9 mouse cellular contexts compared by ENCODE assay signal in the genomic region with DNA sequence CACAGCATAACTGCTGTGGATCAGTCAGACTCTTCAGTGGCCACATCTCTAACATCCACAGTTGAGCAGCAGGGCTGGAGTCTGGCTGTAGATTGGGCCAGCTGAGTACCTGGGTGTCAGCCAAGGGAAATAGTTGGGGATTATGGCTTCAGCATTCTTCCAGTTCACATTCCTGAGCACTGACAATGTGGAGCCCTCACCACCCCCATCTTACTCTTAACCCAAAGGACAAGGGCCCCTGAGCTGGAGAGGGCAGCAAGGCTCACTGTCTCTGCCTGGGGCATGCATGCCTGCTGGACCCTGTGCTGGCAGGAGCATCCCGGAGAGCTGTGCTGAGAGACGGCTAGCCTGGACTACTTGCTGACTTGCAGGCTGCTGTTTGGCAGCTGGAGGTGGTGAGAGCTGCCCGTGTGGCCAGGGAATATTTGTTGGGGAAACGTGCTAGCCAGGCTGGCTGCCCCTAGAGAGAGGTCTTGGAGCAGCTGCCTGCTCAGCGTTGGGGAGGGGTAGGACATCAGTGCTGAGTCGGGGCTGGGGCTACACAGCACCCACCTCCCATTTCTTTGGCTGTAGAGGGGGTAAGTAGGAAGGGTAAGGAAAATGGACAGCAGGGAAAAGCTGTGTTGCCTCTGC. TPM values are rescaled to one million over a fixed set of nuclear protein-coding genes. Genes with fewer than 3 reads are reported as not detected.
DNase-seq lines count a peak whose midpoint lies in the region; ATAC-seq lines count a peak whose summit lies in the region.
"Had no signal": no experiment of that assay in that cellular context is flagged by ENCODE, and none has a peak within 500 bp of the region (broad histone marks: within the 10 kb centered on the region; RNA-seq: fewer than 3 reads in every experiment).

No protein-coding gene starts in this region.

- ATAC-seq in liver, embryonic 13.5 days (ENCODE audit: low read depth), result no peak
- ATAC-seq in liver, embryonic 11.5 days (replicated peaks; ENCODE audit: low FRiP score), result no peak
- peak; percentile 47 for ATAC-seq in kidney, embryonic 15.5 days (replicated peaks; ENCODE audit: low FRiP score)
- no peak; the same call in 1 of the 2 replicates for ATAC-seq in stomach, embryonic 14.5 days (ENCODE audit: insufficient number of reproducible peaks, insufficient read depth, low FRiP score, low read depth)
- no peak for ATAC-seq in forebrain, embryonic 11.5 days (replicated peaks; ENCODE audit: low FRiP score)

- H3K9ac ChIP-seq in liver, embryonic 13.5 days, result peak overlapping the region; percentile 51
- no peak overlapping the region for H3K9ac ChIP-seq in liver, embryonic 11.5 days (ENCODE audit: low read depth, low read length)
- H3K9ac ChIP-seq in kidney, embryonic 15.5 days, result no peak overlapping the region
- no peak overlapping the region for H3K9ac ChIP-seq in stomach, embryonic 14.5 days (replicated peaks; ENCODE audit: low read depth, low read length)
- H3K9ac ChIP-seq in forebrain, embryonic 11.5 days (ENCODE audit: low read length), result no peak overlapping the region

- no peaks in the 10 kb centered on the region for H3K9me3 ChIP-seq in liver, embryonic 13.5 days (replicated peaks)
- H3K9me3 ChIP-seq in liver, embryonic 11.5 days (ENCODE audit: control insufficient read depth, low read length), result no peaks in the 10 kb centered on the region
- H3K9me3 ChIP-seq in kidney, embryonic 15.5 days (replicated peaks), result no peaks in the 10 kb centered on the region
- H3K9me3 ChIP-seq in stomach, embryonic 14.5 days (ENCODE audit: control insufficient read depth, low read depth, low read length), result no peaks in the 10 kb centered on the region
- H3K9me3 ChIP-seq in forebrain, embryonic 11.5 days (ENCODE audit: control insufficient read depth, low read length), result no peaks in the 10 kb centered on the region

- no peak for DNase-seq in liver, embryonic 13.5 days
- DNase-seq in liver, embryonic 11.5 days (ENCODE audit: low spot score), result no peak
- DNase-seq in heart, adult 9 months (ENCODE audit: low spot score in 2 of 2), result peak; percentile 61 to 69
- DNase-seq in thymus, postnatal 14 days, result no peak
- DNase-seq in frontal cortex, postnatal 36 days (ENCODE audit: low spot score in 2 of 2), result no peak
- no peak for DNase-seq in forebrain, embryonic 11.5 days (ENCODE audit: low spot score)
- DNase-seq: cerebellum, adult 8-10 months had no signal

- no peak overlapping the region for H3K4me3 ChIP-seq in liver, embryonic 13.5 days (replicated peaks)
- H3K4me3 ChIP-seq in liver, embryonic 11.5 days (ENCODE audit: low read depth, low read length), result no peak overlapping the region
- H3K4me3 ChIP-seq in kidney, embryonic 15.5 days (replicated peaks), result no peak overlapping the region
- H3K4me3 ChIP-seq in stomach, embryonic 14.5 days (ENCODE audit: low read depth, low read length), result no peak overlapping the region
- H3K4me3 ChIP-seq in forebrain, embryonic 11.5 days (ENCODE audit: low read depth, low read length), result no peak overlapping the region

- H3K36me3 ChIP-seq in liver, embryonic 13.5 days, result peaks cover 85% of the 10 kb centered on the region
- peaks cover 34% of the 10 kb centered on the region for H3K36me3 ChIP-seq in liver, embryonic 11.5 days (ENCODE audit: control insufficient read depth, insufficient read depth, low read length)
- H3K36me3 ChIP-seq in kidney, embryonic 15.5 days, result peaks cover 93% of the 10 kb centered on the region
- H3K36me3 ChIP-seq in stomach, embryonic 14.5 days (ENCODE audit: control insufficient read depth, insufficient read depth, low read length), result peaks cover 56% of the 10 kb centered on the region
- peaks cover 21% of the 10 kb centered on the region for H3K36me3 ChIP-seq in forebrain, embryonic 11.5 days (ENCODE audit: control insufficient read depth, insufficient read depth, low read length)

- H3K27me3 ChIP-seq in liver, embryonic 13.5 days, result no peaks in the 10 kb centered on the region
- no peaks in the 10 kb centered on the region for H3K27me3 ChIP-seq in liver, embryonic 11.5 days (replicated peaks; ENCODE audit: control insufficient read depth, insufficient read depth, low read length)
- no peaks in the 10 kb centered on the region for H3K27me3 ChIP-seq in kidney, embryonic 15.5 days
- H3K27me3 ChIP-seq in stomach, embryonic 14.5 days (ENCODE audit: control insufficient read depth, insufficient read depth, low read length), result no peaks in the 10 kb centered on the region
- no peaks in the 10 kb centered on the region for H3K27me3 ChIP-seq in forebrain, embryonic 11.5 days (ENCODE audit: control insufficient read depth, insufficient read depth, low read length)

- peak overlapping the region; percentile 92 for H3K27ac ChIP-seq in liver, embryonic 13.5 days
- H3K27ac ChIP-seq in liver, embryonic 11.5 days (ENCODE audit: low read depth, low read length), result no peak overlapping the region; the same call in 1 of the 2 replicates
- H3K27ac ChIP-seq in kidney, embryonic 15.5 days, result peak overlapping the region; percentile 56
- peak overlapping the region; percentile 10; the same call in 1 of the 2 replicates for H3K27ac ChIP-seq in stomach, embryonic 14.5 days (ENCODE audit: low read length)
- H3K27ac ChIP-seq in forebrain, embryonic 11.5 days (ENCODE audit: low read depth, low read length), result no peak overlapping the region

- WGBS in liver, embryonic 13.5 days (ENCODE audit: insufficient replicate concordance), result 83% methylated on average over 6 of the region's 6 CpGs
- WGBS in liver, embryonic 11.5 days, result 90% methylated on average over 6 of the region's 6 CpGs
- 69% methylated on average over 6 of the region's 6 CpGs for WGBS in kidney, embryonic 15.5 days
- 68% methylated on average over 6 of the region's 6 CpGs for WGBS in stomach, embryonic 14.5 days
- WGBS in forebrain, embryonic 11.5 days, result 88% methylated on average over 6 of the region's 6 CpGs

- H3K4me1 ChIP-seq in liver, embryonic 13.5 days (replicated peaks), result peaks cover 33% of the 10 kb centered on the region
- H3K4me1 ChIP-seq in liver, embryonic 11.5 days (replicated peaks; ENCODE audit: control insufficient read depth, insufficient read depth, low read length), result 0 out of 2 replicates have a peak, but pooled peaks cover 12% of the 10 kb centered on the region
- peaks cover 7% of the 10 kb centered on the region for H3K4me1 ChIP-seq in kidney, embryonic 15.5 days
- no peaks in the 10 kb centered on the region for H3K4me1 ChIP-seq in stomach, embryonic 14.5 days (ENCODE audit: control insufficient read depth, insufficient read depth, low read length)
- no peaks in the 10 kb centered on the region for H3K4me1 ChIP-seq in forebrain, embryonic 11.5 days (replicated peaks; ENCODE audit: control insufficient read depth, insufficient read depth, low read length)

- H3K4me2 ChIP-seq in liver, embryonic 13.5 days, result no peak overlapping the region
- H3K4me2 ChIP-seq in liver, embryonic 11.5 days, result no peak overlapping the region
- H3K4me2 ChIP-seq in kidney, embryonic 15.5 days, result no peak overlapping the region
- no peak overlapping the region for H3K4me2 ChIP-seq in stomach, embryonic 14.5 days (replicated peaks; ENCODE audit: low read depth, low read length)
- H3K4me2 ChIP-seq in forebrain, embryonic 11.5 days (ENCODE audit: low read depth, low read length, severe bottlenecking), result no peak overlapping the region

RNA-seq across cellular contexts. Expression of gene Psmc3, which starts 8.2 kb away (rescaled TPM):
- polyA plus RNA-seq in liver, embryonic 13.5 days (2015; fragmentation: Nextera tagmentation; extraction: Ambion mirVana), result 188 and 213 TPM in 2 replicates
- 324 and 347 TPM in 2 replicates for polyA plus RNA-seq in liver, embryonic 11.5 days (2014; fragmentation: Nextera tagmentation; extraction: Ambion mirVana)
- 307 and 315 TPM in 2 replicates for polyA plus RNA-seq in kidney, embryonic 15.5 days (2015; fragmentation: Nextera tagmentation; extraction: Ambion mirVana)
- polyA plus RNA-seq in stomach, embryonic 14.5 days (2014; fragmentation: Nextera tagmentation; extraction: Ambion mirVana), result 302 and 313 TPM in 2 replicates
- 354 and 371 TPM in 2 replicates for polyA plus RNA-seq in forebrain, embryonic 11.5 days (2014; fragmentation: Nextera tagmentation; extraction: Ambion mirVana)

RNA-seq across cellular contexts. Expression of gene Slc39a13, which starts 8.3 kb away (rescaled TPM):
- 10.6 and 10.9 TPM in 2 replicates for polyA plus RNA-seq in liver, embryonic 13.5 days (2015; fragmentation: Nextera tagmentation; extraction: Ambion mirVana)
- 19.6 and 20.0 TPM in 2 replicates for polyA plus RNA-seq in liver, embryonic 11.5 days (2014; fragmentation: Nextera tagmentation; extraction: Ambion mirVana)
- 41.2 and 48.5 TPM in 2 replicates for polyA plus RNA-seq in kidney, embryonic 15.5 days (2015; fragmentation: Nextera tagmentation; extraction: Ambion mirVana)
- 42.8 and 45.8 TPM in 2 replicates for polyA plus RNA-seq in stomach, embryonic 14.5 days (2014; fragmentation: Nextera tagmentation; extraction: Ambion mirVana)
- polyA plus RNA-seq in forebrain, embryonic 11.5 days (2014; fragmentation: Nextera tagmentation; extraction: Ambion mirVana), result 23.3 and 23.6 TPM in 2 replicates

RNA-seq across cellular contexts. Expression of gene Spi1, which starts 20.2 kb away (rescaled TPM):
- 14.1 and 15.1 TPM in 2 replicates for polyA plus RNA-seq in liver, embryonic 13.5 days (2015; fragmentation: Nextera tagmentation; extraction: Ambion mirVana)
- polyA plus RNA-seq in liver, embryonic 11.5 days (2014; fragmentation: Nextera tagmentation; extraction: Ambion mirVana), result 19.5 and 22.7 TPM in 2 replicates
- 4.7 and 5.4 TPM in 2 replicates for polyA plus RNA-seq in kidney, embryonic 15.5 days (2015; fragmentation: Nextera tagmentation; extraction: Ambion mirVana)
- 6.0 and 6.1 TPM in 2 replicates for polyA plus RNA-seq in stomach, embryonic 14.5 days (2014; fragmentation: Nextera tagmentation; extraction: Ambion mirVana)
- polyA plus RNA-seq in forebrain, embryonic 11.5 days (2014; fragmentation: Nextera tagmentation; extraction: Ambion mirVana), result 2.2 and 4.9 TPM in 2 replicates

RNA-seq across cellular contexts. Expression of gene Rapsn, which starts 26.5 kb away (rescaled TPM):
- 0.69 and 1.00 TPM in 2 replicates for polyA plus RNA-seq in liver, embryonic 13.5 days (2015; fragmentation: Nextera tagmentation; extraction: Ambion mirVana)
- 1.4 and 2.0 TPM in 2 replicates for polyA plus RNA-seq in liver, embryonic 11.5 days (2014; fragmentation: Nextera tagmentation; extraction: Ambion mirVana)
- 2.7 and 3.4 TPM in 2 replicates for polyA plus RNA-seq in kidney, embryonic 15.5 days (2015; fragmentation: Nextera tagmentation; extraction: Ambion mirVana)
- polyA plus RNA-seq in stomach, embryonic 14.5 days (2014; fragmentation: Nextera tagmentation; extraction: Ambion mirVana), result 1.3 and 1.6 TPM in 2 replicates
- 3.1 and 5.0 TPM in 2 replicates for polyA plus RNA-seq in forebrain, embryonic 11.5 days (2014; fragmentation: Nextera tagmentation; extraction: Ambion mirVana)

RNA-seq across cellular contexts. Expression of gene Mybpc3, which starts 56.0 kb away (rescaled TPM):
- 0.14 and 0.95 TPM in 2 replicates for polyA plus RNA-seq in liver, embryonic 13.5 days (2015; fragmentation: Nextera tagmentation; extraction: Ambion mirVana)
- 1.2 and 5.0 TPM in 2 replicates for polyA plus RNA-seq in liver, embryonic 11.5 days (2014; fragmentation: Nextera tagmentation; extraction: Ambion mirVana)
- polyA plus RNA-seq in kidney, embryonic 15.5 days (2015; fragmentation: Nextera tagmentation; extraction: Ambion mirVana), result 0.10 and 0.13 TPM in 2 replicates
- polyA plus RNA-seq in stomach, embryonic 14.5 days (2014; fragmentation: Nextera tagmentation; extraction: Ambion mirVana), result 0.35 and 0.42 TPM in 2 replicates
- not detected in 2 replicates for polyA plus RNA-seq in forebrain, embryonic 11.5 days (2014; fragmentation: Nextera tagmentation; extraction: Ambion mirVana)

Comparison
In these comparisons a context has a peak if more than half of its experiments do, and no peak if none do; other contexts are left out.
1. H3K27ac ChIP-seq: peak in liver, embryonic 13.5 days (single experiment), kidney, embryonic 15.5 days (single experiment) and stomach, embryonic 14.5 days (single experiment); none in liver, embryonic 11.5 days (single experiment) and forebrain, embryonic 11.5 days (single experiment).
2. DNase-seq: peak in heart, adult 9 months (2 of 2); none in liver, embryonic 13.5 days (single experiment), liver, embryonic 11.5 days (single experiment), thymus, postnatal 14 days (single experiment), frontal cortex, postnatal 36 days (0 of 2) and forebrain, embryonic 11.5 days (single experiment).